Mouse (Mus musculus) lung, adult 2 months (tissue): ENCODE measurements around the gene Sulf2. TPM values are rescaled to one million over a fixed set of nuclear protein-coding genes. Genes with fewer than 3 reads are reported as not detected.
"Not testable (repeated sequence)": the region's sequence is repeated elsewhere in the genome, so short reads cannot be mapped to it uniquely, and the experiment has no call there.

ENCODE experiments used
- DNase-seq: peaks from one replicate; pipeline ENCODE4 v3.0.0; 2022
- H3K4me1 ChIP-seq: fragments of 200-500 bp; 2 replicates; pipeline ENCODE4 v1.6.1; 2011; ENCODE audit warnings: low read length; ENCODE audit not compliant: control insufficient read depth, insufficient read depth
- H3K4me3 ChIP-seq: fragments of 200-500 bp; replicated peaks from 2 replicates; pipeline ENCODE3; 2011; ENCODE audit warnings: low read depth, mild to moderate bottlenecking, control low read depth, low read length; ENCODE audit errors: extremely low read depth
- CTCF ChIP-seq: fragments of 200-500 bp; IDR thresholded peaks from 2 replicates; pipeline ENCODE4 v1.5.1; 2011; ENCODE audit warnings: mild to moderate bottlenecking, low read length, control low read depth; ENCODE audit not compliant: insufficient read depth
- POLR2A ChIP-seq: fragments of 200-500 bp; IDR thresholded peaks from 2 replicates; pipeline ENCODE4 v1.6.1; 2011; ENCODE audit warnings: low read depth, mild to moderate bottlenecking, control low read depth, low read length, borderline replicate concordance; ENCODE audit errors: extremely low read depth
- WGBS: fragments of 180-500 bp; shearing (Covaris S2); methylation state at CpG from one replicate; pipeline ENCODE4 v1.1.7; 2018; 5-methylcytosine and 5-hydroxymethylcytosine counted together
- polyA plus RNA-seq: library from polyadenylated mRNA; depleted of rRNA; stranded (reverse); fragments of >200 nt; gene quantifications from 2 replicates; pipeline ENCODE4 v1.2.3, GENCODE M21; 2012

Gene Sulf2
- polyA plus RNA-seq, 1 experiment: 37.6 TPM

GRCm38 (mm10) chr2:166189191-166189590 lies 33.7 kb upstream of the Sulf2 start:
- no peak for TF ChIP-seq CTCF
- TF ChIP-seq POLR2A: no peak
- no peaks in the 10 kb centered on the region for H3K4me1 ChIP-seq
- no peak for DNase-seq
- WGBS: 93% methylated on average over 11 of the region's 11 CpGs
- H3K4me3 ChIP-seq: no peak overlapping the region

GRCm38 (mm10) chr2:166187874-166188453 lies 32.5 kb upstream of the Sulf2 start:
- H3K4me3 ChIP-seq, H3K4me1 ChIP-seq, DNase-seq: not testable (repeated sequence)
- WGBS: 69% methylated on average over 9 of the region's 11 CpGs

GRCm38 (mm10) chr2:166187319-166187718 lies 31.9 kb upstream of the Sulf2 start:
- not testable (repeated sequence) for H3K4me3 ChIP-seq, H3K4me1 ChIP-seq, DNase-seq
- 61% methylated on average over 8 of the region's 8 CpGs for WGBS

GRCm38 (mm10) chr2:166186244-166186948 lies 30.9 kb upstream of the Sulf2 start:
- WGBS: 72% methylated on average over 16 of the region's 16 CpGs
- DNase-seq: no peak
- Histone ChIP-seq H3K4me1 (no peaks in the 10 kb centered on the region), H3K4me3 (no peak overlapping the region)
- TF ChIP-seq CTCF: no peak
- TF ChIP-seq POLR2A: no peak

- WGBS: 86% methylated on average over 6 of the region's 6 CpGs
- Histone ChIP-seq H3K4me1 (no peaks in the 10 kb centered on the region), H3K4me3 (no peak overlapping the region)
- TF ChIP-seq CTCF: no peak
- TF ChIP-seq POLR2A: no peak
- DNase-seq: no peak
These were observed 30.3 kb upstream of the Sulf2 start for GRCm38 (mm10) chr2:166185768-166186167.

- no peak for TF ChIP-seq POLR2A
- Histone ChIP-seq H3K4me1 (peaks cover 8% of the 10 kb centered on the region; the same call in 1 of the 2 replicates), H3K4me3 (no peak overlapping the region)
- WGBS: 65% methylated on average over 6 of the region's 6 CpGs
- DNase-seq: no peak
These were observed 29.0 kb upstream of the Sulf2 start for GRCm38 (mm10) chr2:166184417-166184816.

- TF ChIP-seq POLR2A: no peak
- no peak for DNase-seq
- WGBS: 83% methylated on average over 15 of the region's 15 CpGs
- peaks cover 8% of the 10 kb centered on the region; the same call in 1 of the 2 replicates for H3K4me1 ChIP-seq
- H3K4me3 ChIP-seq: no peak overlapping the region
These were observed 26.7 kb upstream of the Sulf2 start for GRCm38 (mm10) chr2:166182009-166182685.

- peak; percentile 54 for DNase-seq
These were observed 25.5 kb upstream of the Sulf2 start for GRCm38 (mm10) chr2:166180744-166181508.

GRCm38 (mm10) chr2:166180136-166180649 lies 24.7 kb upstream of the Sulf2 start:
- no peak for DNase-seq
- Histone ChIP-seq H3K4me3 (no peak overlapping the region), H3K4me1 (peaks cover 8% of the 10 kb centered on the region; the same call in 1 of the 2 replicates)
- TF ChIP-seq CTCF (no peak), POLR2A (no peak)
- WGBS: 49% methylated on average over 5 of the region's 5 CpGs

More at GRCm38 (mm10) chr2:166180744-166181508, 25.5 kb upstream of the Sulf2 start:
- no peak for TF ChIP-seq CTCF
- TF ChIP-seq POLR2A: no peak
- H3K4me1 ChIP-seq: peaks cover 8% of the 10 kb centered on the region; the same call in 1 of the 2 replicates
- H3K4me3 ChIP-seq: no peak overlapping the region
- 23% methylated on average over 11 of the region's 11 CpGs for WGBS
